Comparison of ENCODE assay signal across 11 mouse cellular contexts in genomic region chr11:101689701-101690113, GRCm38 (mm10). TPM values are rescaled to one million over a fixed set of nuclear protein-coding genes. Genes with fewer than 3 reads are reported as not detected.
DNase-seq lines count a peak whose midpoint lies in the region; ATAC-seq and TF ChIP-seq lines count a peak whose summit lies in the region.
"Had no signal": no experiment of that assay in that cellular context is flagged by ENCODE, and none has a peak within 500 bp of the region (broad histone marks: within the 10 kb centered on the region; RNA-seq: fewer than 3 reads in every experiment).

No protein-coding gene starts in this region.

- no peak for DNase-seq in hindbrain, embryonic 10.5 days (ENCODE audit: low spot score)
- no peak for DNase-seq in hindbrain, embryonic 14.5 days (ENCODE audit: low spot score)
- DNase-seq in layer of hippocampus, adult 18-20 months (ENCODE audit: low spot score in 2 of 2), result peak; percentile 81 to 89
- DNase-seq in right cerebral cortex, adult 18-20 months, result peak; percentile 81
- DNase-seq in gastrocnemius, adult 18-20 months (ENCODE audit: low spot score), result no peak
- no peak for DNase-seq in gastrocnemius, postnatal 25 days
- no peak for DNase-seq in lung, adult 2 months
- DNase-seq: cerebellum, adult 18-20 months; lung, postnatal 10 days had no signal

- no peaks in the 10 kb centered on the region for H3K9me3 ChIP-seq in hindbrain, embryonic 10.5 days
- no peaks in the 10 kb centered on the region for H3K9me3 ChIP-seq in hindbrain, embryonic 14.5 days (ENCODE audit: control insufficient read depth, low read length)
- no peaks in the 10 kb centered on the region for H3K9me3 ChIP-seq in forebrain, embryonic 12.5 days
- H3K9me3 ChIP-seq: embryonic facial prominence, embryonic 12.5 days had no signal

- WGBS in hindbrain, embryonic 10.5 days, result 67% methylated on average over 10 of the region's 10 CpGs
- 29% methylated on average over 10 of the region's 10 CpGs for whole genome bisulfite sequencing in hindbrain, embryonic 14.5 days
- 51% methylated on average over 10 of the region's 10 CpGs for WGBS in forebrain, embryonic 12.5 days
- WGBS in lung, adult 2 months, result 73% methylated on average over 10 of the region's 10 CpGs

- H3K4me2 ChIP-seq in hindbrain, embryonic 14.5 days (replicated peaks), result no peak overlapping the region
- no peak overlapping the region for H3K4me2 ChIP-seq in forebrain, embryonic 12.5 days
- H3K4me2 ChIP-seq: embryonic facial prominence, embryonic 12.5 days had no signal

- H3K4me1 ChIP-seq in hindbrain, embryonic 10.5 days (replicated peaks), result peaks cover 23% of the 10 kb centered on the region
- peaks cover 7% of the 10 kb centered on the region; the same call in 1 of the 2 replicates for H3K4me1 ChIP-seq in hindbrain, embryonic 14.5 days (replicated peaks; ENCODE audit: control insufficient read depth, insufficient read depth, low read length)
- peaks cover 7% of the 10 kb centered on the region for H3K4me1 ChIP-seq in forebrain, embryonic 12.5 days
- H3K4me1 ChIP-seq in lung, adult 2 months (ENCODE audit: control insufficient read depth, insufficient read depth, low read length), result peaks cover 9% of the 10 kb centered on the region; the same call in 1 of the 2 replicates

- no peaks in the 10 kb centered on the region for H3K36me3 ChIP-seq in hindbrain, embryonic 10.5 days
- no peaks in the 10 kb centered on the region for H3K36me3 ChIP-seq in hindbrain, embryonic 14.5 days (replicated peaks; ENCODE audit: control insufficient read depth, insufficient read depth)
- no peaks in the 10 kb centered on the region for H3K36me3 ChIP-seq in forebrain, embryonic 12.5 days (replicated peaks)
- H3K36me3 ChIP-seq: embryonic facial prominence, embryonic 12.5 days had no signal

- no peak for TF ChIP-seq POLR2A in lung, adult 2 months (IDR thresholded peaks at IDR 0.05; ENCODE audit: borderline replicate concordance, extremely low read depth, low read depth, low read length)

- H3K4me3 ChIP-seq in hindbrain, embryonic 10.5 days, result no peak overlapping the region
- no peak overlapping the region for H3K4me3 ChIP-seq in hindbrain, embryonic 14.5 days (replicated peaks; ENCODE audit: low read length)
- no peak overlapping the region for H3K4me3 ChIP-seq in forebrain, embryonic 12.5 days (replicated peaks)
- H3K4me3 ChIP-seq in lung, adult 2 months (replicated peaks; ENCODE audit: extremely low read depth, low read depth, low read length), result no peak overlapping the region
- H3K4me3 ChIP-seq: embryonic facial prominence, embryonic 12.5 days had no signal

- no peak for ATAC-seq in hindbrain, embryonic 14.5 days (ENCODE audit: low FRiP score)
- ATAC-seq in forebrain, embryonic 12.5 days (ENCODE audit: low FRiP score), result peak; percentile 53; the same call in 1 of the 2 replicates

- TF ChIP-seq CTCF in lung, adult 2 months (IDR thresholded peaks at IDR 0.05; ENCODE audit: insufficient read depth, low read length), result no peak

- H3K9ac ChIP-seq in hindbrain, embryonic 14.5 days, result no peak overlapping the region
- no peak overlapping the region for H3K9ac ChIP-seq in forebrain, embryonic 12.5 days
- H3K9ac ChIP-seq: embryonic facial prominence, embryonic 12.5 days had no signal

- 0 out of 2 replicates have a peak overlapping the region, but pooled peaks have one; percentile 40 for H3K27ac ChIP-seq in hindbrain, embryonic 10.5 days
- no peak overlapping the region for H3K27ac ChIP-seq in hindbrain, embryonic 14.5 days
- H3K27ac ChIP-seq in forebrain, embryonic 12.5 days, result peak overlapping the region; percentile 81
- H3K27ac ChIP-seq: embryonic facial prominence, embryonic 12.5 days had no signal

- no peaks in the 10 kb centered on the region for H3K27me3 ChIP-seq in hindbrain, embryonic 10.5 days (ENCODE audit: insufficient read depth, poor library complexity, severe bottlenecking)
- no peaks in the 10 kb centered on the region for H3K27me3 ChIP-seq in hindbrain, embryonic 14.5 days (ENCODE audit: control insufficient read depth, insufficient read depth, low read length)
- H3K27me3 ChIP-seq in forebrain, embryonic 12.5 days, result no peaks in the 10 kb centered on the region
- H3K27me3 ChIP-seq: embryonic facial prominence, embryonic 12.5 days had no signal

RNA-seq across cellular contexts. Expression of gene Arl4d, which starts 24.4 kb away (rescaled TPM):
- 7.9 and 9.4 TPM in 2 replicates for polyA plus RNA-seq in hindbrain, embryonic 10.5 days (2016; fragmentation: Nextera tagmentation; extraction: Ambion mirVana)
- polyA plus RNA-seq in hindbrain, embryonic 14.5 days (2014; fragmentation: Nextera tagmentation; extraction: Ambion mirVana), result 5.6 and 5.9 TPM in 2 replicates
- polyA plus RNA-seq in forebrain, embryonic 12.5 days (2016; fragmentation: Nextera tagmentation; extraction: Ambion mirVana), result 16.2 and 24.1 TPM in 2 replicates
- total RNA-seq in layer of hippocampus, adult 18-20 months (2021), result 10 to 100 TPM; 16.8 to 32.1 TPM
- 10 to 100 TPM in 1 of 2 experiments, 1 to 10 TPM in 1; 6.1 to 23.4 TPM for total RNA-seq in gastrocnemius, adult 18-20 months (2021)
- 1 to 10 TPM; 5.7 to 5.8 TPM for total RNA-seq in gastrocnemius, postnatal 25 days (2021)
- polyA plus RNA-seq in lung, adult 2 months (2012; rRNA removed), result 40.1 and 67.8 TPM in 2 replicates

RNA-seq across cellular contexts. Expression of gene Dhx8, which starts 43.0 kb away (rescaled TPM):
- 37.1 and 42.2 TPM in 2 replicates for polyA plus RNA-seq in hindbrain, embryonic 10.5 days (2016; fragmentation: Nextera tagmentation; extraction: Ambion mirVana)
- polyA plus RNA-seq in hindbrain, embryonic 14.5 days (2014; fragmentation: Nextera tagmentation; extraction: Ambion mirVana), result 29.3 and 30.5 TPM in 2 replicates
- polyA plus RNA-seq in forebrain, embryonic 12.5 days (2016; fragmentation: Nextera tagmentation; extraction: Ambion mirVana), result 45.6 and 46.8 TPM in 2 replicates
- total RNA-seq in layer of hippocampus, adult 18-20 months (2021), result 10 to 100 TPM; 35.2 to 35.9 TPM
- 10 to 100 TPM; 13.9 to 14.3 TPM for total RNA-seq in gastrocnemius, adult 18-20 months (2021)
- total RNA-seq in gastrocnemius, postnatal 25 days (2021), result 10 to 100 TPM; 12.4 TPM
- 9.8 and 13.1 TPM in 2 replicates for polyA plus RNA-seq in lung, adult 2 months (2012; rRNA removed)

Comparison
In these comparisons a context has a peak if more than half of its experiments do, and no peak if none do; other contexts are left out.
1. DNase-seq: peak in layer of hippocampus, adult 18-20 months (2 of 2) and right cerebral cortex, adult 18-20 months (single experiment); none in hindbrain, embryonic 10.5 days (single experiment), hindbrain, embryonic 14.5 days (single experiment), gastrocnemius, adult 18-20 months (single experiment), gastrocnemius, postnatal 25 days (single experiment) and lung, adult 2 months (single experiment).